Mouse (Mus musculus): ENCODE data around the gene Des. TPM values are rescaled to one million over a fixed set of nuclear protein-coding genes. Genes with fewer than 3 reads are reported as not detected.
A peak's percentile ranks its signal among the peaks of the same experiment; 100 is the strongest.

Gene Des
- polyA plus RNA-seq, 1 experiment = 68.8 TPM

DNA sequence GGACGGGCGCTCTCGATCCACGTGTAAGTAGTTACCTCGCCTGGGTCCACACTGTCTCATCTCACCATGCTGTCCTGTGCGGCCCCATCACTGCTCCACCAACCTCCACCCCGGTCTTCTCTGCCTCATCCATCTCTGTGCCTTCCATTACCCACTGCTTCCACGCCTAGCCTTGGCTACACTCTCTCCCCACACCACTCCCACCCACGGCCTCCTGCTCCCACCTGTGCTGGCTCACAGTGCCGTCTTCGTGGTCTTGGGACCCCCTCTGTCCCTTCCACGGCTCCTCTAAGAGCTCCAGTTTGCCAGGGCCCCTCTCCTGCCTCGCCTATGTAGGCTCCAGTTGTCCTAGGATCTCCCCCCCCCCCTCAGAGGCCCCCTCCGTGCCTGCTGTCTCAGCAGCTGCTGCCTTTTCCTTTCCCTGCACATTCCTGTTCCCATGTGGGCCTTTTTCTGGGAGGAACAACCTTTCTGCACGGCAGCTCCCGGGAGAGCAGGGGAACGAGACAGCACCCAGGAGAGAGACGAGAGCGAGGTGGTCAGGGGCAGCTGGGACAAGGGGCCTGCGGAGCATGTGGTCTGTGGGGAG, 25.1 kb downstream of the Des start:
- no peaks in the 10 kb centered on the region for H3K4me1 ChIP-seq (ENCODE audit: control insufficient read depth, insufficient read depth, insufficient read length, low read length)

DNA sequence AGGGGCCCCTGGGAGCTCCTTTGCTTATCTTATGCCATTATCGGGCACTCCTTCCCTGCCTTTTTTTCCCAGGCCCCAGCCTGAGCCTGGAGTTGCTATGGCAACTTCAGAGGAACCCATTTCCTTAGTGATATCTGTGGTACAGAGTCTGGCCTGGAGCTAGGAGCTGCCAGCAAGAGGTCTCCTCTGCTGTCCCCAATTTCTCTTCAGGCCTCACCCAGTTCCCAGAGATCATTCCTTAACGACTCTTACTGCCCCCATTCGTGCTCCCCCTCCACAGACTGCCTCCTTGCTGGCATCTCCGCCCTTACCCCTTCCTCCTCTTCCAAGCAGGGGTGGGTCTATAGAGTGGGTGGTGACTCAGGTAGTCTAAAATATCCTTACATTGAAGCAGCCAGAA, 26.0 kb downstream of the Des start:
- Histone ChIP-seq H3K4me3 (ENCODE audit: insufficient read depth, low read depth, low read length) (no peak overlapping the region), H3K27ac (replicated peaks; ENCODE audit: low read depth, low read length) (no peak overlapping the region), H3K4me1 (ENCODE audit: control insufficient read depth, insufficient read depth, insufficient read length, low read length) (no peaks in the 10 kb centered on the region)

More for the DNA sequence above, 25.1 kb downstream of the Des start:
- no peak overlapping the region for H3K4me3 ChIP-seq (ENCODE audit: insufficient read depth, low read depth, low read length)
- no peak overlapping the region for H3K27ac ChIP-seq (replicated peaks; ENCODE audit: low read depth, low read length)

DNA sequence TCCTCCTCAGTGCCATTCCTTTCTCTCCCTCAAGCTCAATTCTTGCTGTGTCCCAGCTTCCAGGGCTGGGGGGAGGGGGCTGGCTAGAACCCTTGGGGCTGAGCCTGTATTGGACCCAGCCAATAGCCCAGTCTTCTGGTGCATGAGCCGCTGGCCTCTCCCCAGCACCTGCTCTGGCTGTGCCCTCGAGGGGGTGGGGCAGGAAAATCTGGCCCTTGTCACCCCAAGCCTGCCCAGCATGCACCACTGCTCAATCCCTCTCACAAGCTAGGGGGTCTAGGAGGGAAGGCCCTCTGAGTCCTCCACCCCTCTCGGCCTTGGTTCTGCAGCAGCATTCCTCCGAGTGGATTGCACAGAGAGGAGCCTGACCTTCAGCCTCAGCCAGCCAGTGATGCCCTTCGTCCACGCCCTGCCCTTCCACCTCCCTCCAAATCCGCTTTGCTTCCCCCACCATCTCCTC, 27.4 kb downstream of the Des start:
- Histone ChIP-seq H3K27ac (replicated peaks; ENCODE audit: low read depth, low read length) (no peak overlapping the region), H3K4me1 (ENCODE audit: control insufficient read depth, insufficient read depth, insufficient read length, low read length) (no peaks in the 10 kb centered on the region), H3K4me3 (ENCODE audit: insufficient read depth, low read depth, low read length) (no peak overlapping the region)

DNA sequence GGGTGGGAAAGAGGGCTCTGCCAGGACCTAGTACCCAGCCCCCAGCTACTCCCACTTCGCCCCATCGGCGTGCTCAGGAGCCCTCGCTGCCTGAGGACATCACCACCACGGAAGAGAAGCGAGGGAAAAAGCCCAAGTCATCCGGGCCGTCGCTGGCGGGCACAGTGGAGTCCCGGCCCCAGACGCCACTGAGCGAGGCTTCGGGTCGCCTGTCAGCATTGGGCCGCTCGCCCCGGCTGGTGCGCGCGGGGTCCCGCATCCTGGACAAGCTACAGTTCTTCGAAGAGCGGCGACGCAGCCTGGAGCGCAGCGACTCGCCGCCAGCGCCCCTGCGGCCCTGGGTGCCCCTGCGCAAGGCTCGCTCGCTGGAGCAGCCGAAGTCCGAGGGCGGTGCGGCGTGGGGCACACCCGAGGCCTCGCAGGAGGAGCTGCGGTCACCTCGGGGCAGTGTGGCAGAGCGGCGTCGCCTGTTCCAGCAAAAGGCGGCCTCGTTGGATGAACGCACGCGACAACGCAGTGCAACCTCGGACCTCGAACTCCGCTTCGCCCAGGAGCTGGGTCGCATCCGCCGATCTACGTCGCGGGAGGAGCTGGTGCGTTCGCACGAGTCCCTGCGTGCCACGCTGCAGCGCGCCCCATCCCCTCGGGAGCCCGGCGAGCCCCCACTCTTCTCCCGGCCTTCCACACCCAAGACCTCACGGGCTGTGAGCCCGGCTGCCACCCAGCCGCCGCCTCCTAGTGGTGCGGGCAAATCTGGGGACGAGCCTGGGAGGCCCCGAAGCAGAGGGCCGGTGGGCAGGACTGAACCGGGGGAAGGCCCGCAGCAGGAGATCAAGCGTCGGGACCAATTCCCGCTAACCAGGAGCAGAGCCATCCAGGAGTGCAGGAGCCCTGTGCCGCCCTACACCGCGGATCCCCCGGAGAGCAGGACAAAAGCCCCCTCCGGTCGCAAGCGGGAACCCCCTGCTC, 28.1 kb downstream of the Des start:
- H3K4me3 ChIP-seq (ENCODE audit: insufficient read depth, low read depth, low read length) = no peak overlapping the region
- no peak overlapping the region for H3K27ac ChIP-seq (replicated peaks; ENCODE audit: low read depth, low read length)

DNA sequence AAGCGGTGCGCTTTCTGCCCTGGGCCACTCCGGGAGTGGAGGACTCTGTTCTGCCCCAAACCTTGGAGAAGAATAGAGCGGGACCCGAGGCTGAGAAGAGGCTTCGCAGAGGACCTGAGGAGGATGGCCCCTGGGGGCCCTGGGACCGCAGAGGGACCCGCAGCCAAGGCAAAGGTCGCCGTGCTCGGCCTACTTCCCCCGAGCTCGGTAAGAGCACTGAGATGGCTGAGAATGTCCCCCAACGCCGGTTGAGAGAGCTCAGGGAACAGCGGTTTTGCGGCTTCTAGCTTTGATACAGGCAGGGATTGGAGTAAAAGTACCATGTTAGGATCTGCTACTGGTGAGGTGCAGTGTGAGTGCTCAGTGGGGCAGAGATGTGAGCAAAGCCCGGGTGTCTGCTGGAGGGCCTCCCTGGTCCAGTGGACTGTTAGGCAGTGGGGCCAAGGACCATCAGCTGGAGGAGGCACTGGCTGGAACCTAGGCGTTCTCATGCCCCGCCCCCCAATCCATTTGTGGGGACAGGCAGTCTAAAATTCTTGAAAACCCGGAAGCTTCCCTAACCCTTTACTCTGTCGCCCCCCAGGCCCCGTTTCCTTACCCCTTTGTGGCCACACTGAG, 28.9 kb downstream of the Des start:
- no peak overlapping the region for H3K27ac ChIP-seq (replicated peaks; ENCODE audit: low read depth, low read length)
- no peak overlapping the region for H3K4me3 ChIP-seq (ENCODE audit: insufficient read depth, low read depth, low read length)
- H3K4me1 ChIP-seq (ENCODE audit: control insufficient read depth, insufficient read depth, insufficient read length, low read length) = no peaks in the 10 kb centered on the region

More for the DNA sequence above, 28.1 kb downstream of the Des start:
- no peaks in the 10 kb centered on the region for H3K4me1 ChIP-seq (ENCODE audit: control insufficient read depth, insufficient read depth, insufficient read length, low read length)

DNA sequence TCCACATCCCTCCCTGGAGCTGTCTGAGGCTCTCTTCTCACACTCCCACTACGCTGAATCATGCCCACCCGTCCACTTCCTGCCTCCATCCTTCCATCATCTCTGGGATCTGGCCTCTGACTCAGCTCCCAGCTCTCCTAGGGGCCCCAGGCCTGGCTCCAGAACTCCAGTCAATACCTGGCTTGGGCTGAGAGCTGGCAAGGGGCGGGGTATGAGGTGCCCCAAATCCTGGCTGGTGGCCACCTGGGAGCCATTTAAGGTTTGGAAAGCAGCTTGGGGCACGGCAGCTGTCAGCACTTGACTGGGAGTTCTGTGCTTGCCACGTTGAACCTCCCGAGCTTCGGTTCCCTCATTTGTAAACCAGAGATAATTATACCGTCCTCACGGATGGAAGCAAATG, 33.0 kb downstream of the Des start:
- H3K27ac ChIP-seq (replicated peaks; ENCODE audit: low read depth, low read length) = no peak overlapping the region

DNA sequence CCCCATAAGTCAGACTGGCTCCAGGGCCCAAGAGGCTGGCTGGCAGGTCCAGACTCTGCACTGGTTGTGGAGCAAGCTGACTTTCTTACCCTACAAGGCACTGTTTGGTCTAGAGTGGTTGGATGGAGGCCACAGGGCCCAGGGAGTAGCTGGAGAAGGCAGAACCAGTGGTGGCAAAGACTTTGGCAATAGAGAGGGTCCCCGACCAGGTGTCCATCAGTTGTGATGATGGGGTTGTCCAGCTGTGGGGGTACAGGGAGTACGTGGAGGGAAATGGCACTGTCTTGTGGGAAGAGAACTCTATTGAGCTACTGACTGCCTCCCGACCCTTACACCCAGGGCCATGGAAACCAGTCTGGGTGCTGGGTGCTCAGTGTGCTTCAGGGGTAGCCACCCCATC, 33.7 kb downstream of the Des start:
- H3K4me3 ChIP-seq (ENCODE audit: insufficient read depth, low read depth, low read length) = no peak overlapping the region
- no peak overlapping the region for H3K27ac ChIP-seq (replicated peaks; ENCODE audit: low read depth, low read length)
- H3K4me1 ChIP-seq (ENCODE audit: control insufficient read depth, insufficient read depth, insufficient read length, low read length) = no peaks in the 10 kb centered on the region

More for the DNA sequence above, 33.0 kb downstream of the Des start:
- H3K4me1 ChIP-seq (ENCODE audit: control insufficient read depth, insufficient read depth, insufficient read length, low read length) = no peaks in the 10 kb centered on the region
- H3K4me3 ChIP-seq (ENCODE audit: insufficient read depth, low read depth, low read length) = no peak overlapping the region

DNA sequence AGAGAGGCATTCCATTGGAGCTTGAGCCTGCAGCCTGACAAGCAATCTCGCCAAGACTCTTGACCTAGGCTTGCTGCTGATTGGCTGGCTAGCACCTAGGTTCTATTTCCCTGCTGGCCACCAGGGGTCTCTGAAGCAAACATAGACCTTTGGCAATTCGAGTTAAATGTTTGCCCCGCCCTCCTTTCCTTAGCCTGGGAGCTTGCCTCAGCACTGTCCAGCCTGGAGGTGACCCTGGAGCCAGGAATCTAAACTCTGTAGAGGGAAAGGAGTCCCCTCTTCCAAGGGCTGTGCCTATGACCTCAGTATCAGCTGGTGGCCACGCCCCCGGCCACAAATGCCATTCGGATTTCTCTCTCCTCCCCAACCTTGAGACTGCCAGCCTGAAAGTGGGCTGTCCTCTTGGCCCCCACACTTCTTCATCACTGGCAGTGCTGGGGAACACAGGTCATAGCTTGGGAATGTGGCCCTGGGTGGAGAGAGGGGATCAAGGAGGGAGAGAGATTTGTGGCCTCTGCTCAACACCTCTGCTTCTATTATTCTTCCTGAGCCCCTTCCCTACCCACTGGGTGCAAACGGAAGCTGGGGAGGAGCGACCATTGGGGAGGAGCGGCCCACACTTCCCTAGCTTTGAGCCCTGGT, 38.8 kb downstream of the Des start:
- Histone ChIP-seq H3K27ac (replicated peaks; ENCODE audit: low read depth, low read length) (peak overlapping the region; percentile 2; the same call in 1 of the 2 replicates), H3K4me3 (ENCODE audit: insufficient read depth, low read depth, low read length) (no peak overlapping the region), H3K4me1 (ENCODE audit: control insufficient read depth, insufficient read depth, insufficient read length, low read length) (peaks cover 7% of the 10 kb centered on the region)

DNA sequence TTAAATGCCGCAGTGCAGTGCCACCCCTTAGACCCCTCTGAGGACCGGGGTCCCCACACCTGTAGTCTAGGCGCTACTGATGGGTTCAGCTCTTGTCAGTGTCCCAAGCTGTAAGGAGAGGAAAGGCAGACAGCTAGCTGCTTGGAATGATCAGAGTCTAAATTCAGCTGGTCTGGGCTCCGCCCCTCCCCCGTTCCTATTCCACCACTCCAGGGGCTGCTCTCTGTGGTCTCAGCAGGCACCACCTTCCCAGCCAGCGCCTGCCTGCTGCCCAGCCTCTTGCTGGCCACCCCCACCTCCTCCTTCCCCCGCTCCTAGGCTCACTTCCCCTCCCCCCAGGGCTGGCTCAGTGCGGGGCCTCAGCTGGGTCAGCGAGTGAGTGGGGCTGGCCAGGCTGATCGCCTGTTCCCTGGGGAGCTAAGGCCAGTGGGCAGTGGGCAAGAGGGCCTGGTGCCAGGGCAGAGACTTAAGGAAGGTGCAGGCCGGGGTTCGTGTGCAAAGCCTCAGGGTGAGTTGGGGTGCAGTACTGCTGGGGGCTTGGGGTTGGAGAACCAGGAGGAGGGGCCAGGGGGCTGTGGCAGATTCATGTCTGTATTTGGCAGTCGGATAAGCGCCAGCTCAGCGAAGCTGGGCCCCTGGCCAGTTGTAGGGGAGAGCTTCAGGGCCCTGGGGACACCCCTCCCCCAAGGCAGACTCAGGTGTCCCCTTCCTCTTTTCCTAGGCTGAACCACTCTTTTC, 39.8 kb downstream of the Des start:
- H3K4me3 ChIP-seq (ENCODE audit: insufficient read depth, low read depth, low read length) = no peak overlapping the region
- peaks cover 7% of the 10 kb centered on the region for H3K4me1 ChIP-seq (ENCODE audit: control insufficient read depth, insufficient read depth, insufficient read length, low read length)
- H3K27ac ChIP-seq (replicated peaks; ENCODE audit: low read depth, low read length) = no peak overlapping the region

DNA sequence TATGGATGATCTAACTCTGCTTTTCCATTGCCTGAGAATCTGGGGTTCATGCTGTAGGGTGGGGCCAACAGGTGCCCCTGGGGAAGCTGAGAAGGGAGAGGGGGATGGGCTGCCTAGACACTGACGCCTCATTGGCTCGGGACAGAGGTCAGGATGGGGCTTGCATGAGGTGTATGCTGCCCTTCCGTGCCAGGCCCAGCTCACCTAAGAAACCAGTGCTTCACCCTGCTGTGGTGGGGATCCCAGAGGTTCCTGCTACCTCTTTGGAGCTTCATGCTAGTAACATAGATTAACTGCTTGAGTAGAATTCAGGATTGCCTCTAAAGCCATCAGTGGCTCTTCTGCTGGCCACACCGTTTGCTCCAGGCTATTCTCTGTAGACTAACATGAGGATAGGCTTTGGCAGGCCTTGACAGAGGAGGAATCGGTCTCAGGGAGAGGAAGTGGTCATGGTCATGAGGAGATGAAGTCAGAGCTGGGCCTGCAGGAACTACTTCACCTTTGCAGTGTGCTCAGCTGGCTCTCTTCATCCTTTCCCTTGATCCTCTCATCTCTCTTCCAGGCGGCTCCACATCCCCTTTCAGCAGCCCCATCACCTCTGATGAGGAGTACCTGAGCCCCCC, 40.5 kb downstream of the Des start:
- H3K27ac ChIP-seq (replicated peaks; ENCODE audit: low read depth, low read length) = no peak overlapping the region
- no peak overlapping the region for H3K4me3 ChIP-seq (ENCODE audit: insufficient read depth, low read depth, low read length)
- H3K4me1 ChIP-seq (ENCODE audit: control insufficient read depth, insufficient read depth, insufficient read length, low read length) = peaks cover 7% of the 10 kb centered on the region

DNA sequence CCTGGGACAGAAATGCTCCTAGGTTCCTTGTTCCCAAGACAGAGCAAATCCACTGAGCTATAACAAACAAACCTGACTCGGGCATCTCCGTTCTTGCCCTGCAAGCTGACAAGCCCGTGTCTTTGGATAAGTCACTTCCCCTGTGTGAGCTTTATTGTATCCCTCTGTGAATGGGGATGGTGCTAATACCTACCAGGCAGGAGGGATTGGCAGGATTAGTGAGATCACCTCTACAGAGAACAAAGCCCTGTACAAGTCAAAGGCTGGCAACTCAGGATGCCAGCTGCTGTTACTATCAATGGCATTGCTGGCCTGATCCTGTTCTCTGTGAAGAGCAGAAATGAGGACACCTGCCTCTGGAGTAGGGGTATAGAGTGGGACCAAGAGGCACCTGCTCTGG, 45.4 kb downstream of the Des start:
- Histone ChIP-seq H3K4me1 (ENCODE audit: control insufficient read depth, insufficient read depth, insufficient read length, low read length) (no peaks in the 10 kb centered on the region), H3K4me3 (ENCODE audit: insufficient read depth, low read depth, low read length) (no peak overlapping the region), H3K27ac (replicated peaks; ENCODE audit: low read depth, low read length) (no peak overlapping the region)

DNA sequence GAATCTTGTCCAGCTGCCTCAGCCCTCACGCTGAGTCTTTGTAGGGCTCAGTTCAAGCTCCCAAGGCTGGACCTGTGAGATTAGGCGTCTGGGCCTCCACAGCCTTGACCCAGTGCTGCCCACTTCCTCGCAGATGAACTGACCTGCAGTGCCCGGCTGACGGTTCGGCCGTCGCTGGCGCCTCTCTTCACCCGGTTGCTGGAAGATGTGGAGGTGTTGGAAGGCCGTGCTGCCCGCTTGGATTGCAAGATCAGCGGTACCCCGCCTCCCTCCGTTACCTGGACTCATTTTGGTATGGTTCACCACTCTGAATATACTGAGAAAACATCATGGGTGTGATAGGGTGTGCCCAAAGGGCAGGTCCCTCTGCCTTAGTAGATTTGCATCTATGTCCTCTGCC, 46.0 kb downstream of the Des start:
- Histone ChIP-seq H3K27ac (replicated peaks; ENCODE audit: low read depth, low read length) (no peak overlapping the region), H3K4me3 (ENCODE audit: insufficient read depth, low read depth, low read length) (no peak overlapping the region), H3K4me1 (ENCODE audit: control insufficient read depth, insufficient read depth, insufficient read length, low read length) (no peaks in the 10 kb centered on the region)

DNA sequence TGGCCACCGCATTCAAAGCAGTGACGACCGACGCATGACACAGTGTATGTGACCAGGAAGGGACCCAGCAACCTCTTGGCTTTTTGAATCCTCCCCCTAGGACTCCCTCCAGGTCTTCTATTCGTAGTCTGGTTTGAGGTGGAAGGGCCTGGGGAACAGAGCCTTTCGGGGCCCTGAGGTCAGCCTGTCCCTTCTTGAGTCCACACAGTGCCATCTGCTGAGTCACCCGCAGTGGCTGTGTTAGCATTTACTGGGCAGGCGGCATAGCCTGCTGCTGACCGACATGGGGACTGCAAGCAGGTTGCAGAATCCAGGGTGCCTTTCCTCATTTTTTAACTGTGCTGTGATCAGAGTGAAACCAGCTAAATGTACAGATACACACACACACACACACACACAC, 46.9 kb downstream of the Des start:
- H3K27ac ChIP-seq (replicated peaks; ENCODE audit: low read depth, low read length) = no peak overlapping the region
- H3K4me1 ChIP-seq (ENCODE audit: control insufficient read depth, insufficient read depth, insufficient read length, low read length) = no peaks in the 10 kb centered on the region
- H3K4me3 ChIP-seq (ENCODE audit: insufficient read depth, low read depth, low read length) = no peak overlapping the region

DNA sequence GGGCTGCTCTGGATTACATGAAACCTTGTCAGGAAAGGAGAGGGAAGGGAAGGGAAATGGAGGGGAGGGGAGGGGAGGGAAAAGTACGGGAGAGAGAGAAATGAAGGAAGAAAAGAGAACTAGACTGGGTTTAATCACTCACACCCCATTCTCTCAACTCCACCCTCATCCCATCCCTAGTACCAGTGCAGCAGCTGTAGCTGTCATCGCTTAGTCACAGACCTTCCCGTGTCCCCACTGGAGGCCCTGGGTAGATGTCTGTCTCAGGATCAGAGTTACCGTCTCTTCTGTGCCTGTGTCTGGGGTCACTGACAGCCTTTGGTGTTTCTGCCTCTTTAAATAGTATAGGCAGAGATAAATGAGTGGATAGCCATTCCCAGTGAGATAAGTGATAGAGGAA, 48.1 kb downstream of the Des start:
- Histone ChIP-seq H3K4me1 (ENCODE audit: control insufficient read depth, insufficient read depth, insufficient read length, low read length) (no peaks in the 10 kb centered on the region), H3K27ac (replicated peaks; ENCODE audit: low read depth, low read length) (no peak overlapping the region), H3K4me3 (ENCODE audit: insufficient read depth, low read depth, low read length) (no peak overlapping the region)

Measured in brown adipose tissue, adult 24 weeks (tissue).